Mouse (Mus musculus): ENCODE results near the gene Atg4a.

Gene Atg4a

GRCm38 (mm10) chrX:140956272-140956940, at the start of gene Atg4a, which contains the start of gene Psmd10:
TSS of gene Atg4a (plus strand) at chrX:140956907.
TSS of gene Psmd10 (minus strand) at chrX:140956728.
- DNase-seq (ENCODE audit: low spot score), result peak; percentile 32

- no peak for DNase-seq (ENCODE audit: low spot score)
These were observed 49.3 kb upstream of the Atg4a start, which contains the start of gene Vsig1 for GRCm38 (mm10) chrX:140907360-140907759. TSS of gene Vsig1 (plus strand) at chrX:140907608.

GRCm38 (mm10) chrX:140921321-140921720, 35.4 kb upstream of the Atg4a start:
- DNase-seq (ENCODE audit: low spot score), result no peak

GRCm38 (mm10) chrX:140932066-140932465, 24.6 kb upstream of the Atg4a start:
- DNase-seq (ENCODE audit: low spot score), result no peak

- no peak for DNase-seq (ENCODE audit: low spot score)
These were observed 23.4 kb upstream of the Atg4a start for GRCm38 (mm10) chrX:140933263-140933662.

GRCm38 (mm10) chrX:140936271-140936670, 20.4 kb upstream of the Atg4a start:
- DNase-seq (ENCODE audit: low spot score), result no peak

- no peak for DNase-seq (ENCODE audit: low spot score)
These were observed 3.1 kb upstream of the Atg4a start for GRCm38 (mm10) chrX:140953618-140954017.

- no peak for DNase-seq (ENCODE audit: low spot score)
These were observed 252 bp downstream of the Atg4a start for GRCm38 (mm10) chrX:140956959-140957358.

GRCm38 (mm10) chrX:140978943-140979342, 22.2 kb downstream of the Atg4a start:
- DNase-seq (ENCODE audit: low spot score), result no peak

- no peak for DNase-seq (ENCODE audit: low spot score)
These were observed 22.8 kb downstream of the Atg4a start for GRCm38 (mm10) chrX:140979546-140979945.

GRCm38 (mm10) chrX:140980163-140980562, 23.5 kb downstream of the Atg4a start:
- no peak for DNase-seq (ENCODE audit: low spot score)

- no peak for DNase-seq (ENCODE audit: low spot score)
These were observed 26.7 kb downstream of the Atg4a start for GRCm38 (mm10) chrX:140983206-140983960.

- no peak for DNase-seq (ENCODE audit: low spot score)
These were observed 28.1 kb downstream of the Atg4a start for GRCm38 (mm10) chrX:140984795-140985194.

GRCm38 (mm10) chrX:140985256-140985655, 28.5 kb downstream of the Atg4a start:
- DNase-seq (ENCODE audit: low spot score), result no peak

GRCm38 (mm10) chrX:140996909-140997516, 40.3 kb downstream of the Atg4a start:
- DNase-seq (ENCODE audit: low spot score), result no peak

GRCm38 (mm10) chrX:140997912-140998545, 41.3 kb downstream of the Atg4a start:
- no peak for DNase-seq (ENCODE audit: low spot score)

- no peak for DNase-seq (ENCODE audit: low spot score)
These were observed 42.2 kb downstream of the Atg4a start for GRCm38 (mm10) chrX:140998885-140999284.

GRCm38 (mm10) chrX:141149705-141150104, 193.0 kb downstream of the Atg4a start:
- no peak for DNase-seq (ENCODE audit: low spot score)

- DNase-seq (ENCODE audit: low spot score), result no peak
These were observed 193.6 kb downstream of the Atg4a start for GRCm38 (mm10) chrX:141150290-141150689.

GRCm38 (mm10) chrX:141151182-141151581, 194.5 kb downstream of the Atg4a start:
- DNase-seq (ENCODE audit: low spot score), result no peak

GRCm38 (mm10) chrX:141156696-141157095, 200.0 kb downstream of the Atg4a start:
- no peak for DNase-seq (ENCODE audit: low spot score)

GRCm38 (mm10) chrX:141157626-141158025, 200.9 kb downstream of the Atg4a start:
- DNase-seq (ENCODE audit: low spot score), result no peak

All from urinary bladder, postnatal 10 days (tissue).